Mouse (Mus musculus) kidney, adult 2 months (tissue): ENCODE measurements around the gene Psmd11.

ENCODE experiments used
- CTCF ChIP-seq: fragments of 200-500 bp; conservative IDR thresholded peaks from 2 replicates; pipeline ENCODE4 v1.5.1; 2011; ENCODE audit warnings: low read depth, mild to moderate bottlenecking, control low read depth, low read length, moderate library complexity, mixed read lengths; ENCODE audit not compliant: insufficient read depth, insufficient read length
- POLR2A ChIP-seq: fragments of 200-500 bp; IDR thresholded peaks from one replicate; pipeline ENCODE4 v1.6.1; 2011; ENCODE audit warnings: low read depth, low read length, control low read depth

GRCm38 (mm10) chr11:80477341-80478199 is 49.2 kb downstream of the Psmd11 start:
- TF ChIP-seq POLR2A = no peak
- TF ChIP-seq CTCF = no peak
